Mouse (Mus musculus): Measurements from ENCODE around the gene Recql.

- TF ChIP-seq POLR2A (IDR thresholded peaks at IDR 0.05; ENCODE audit: low read depth, low read length) (no peak), CTCF (IDR thresholded peaks at IDR 0.05; ENCODE audit: borderline replicate concordance, insufficient read depth, low read length) (no peak)
Observed at GRCm38 (mm10) chr6:142412906-142413491, 26.1 kb upstream of the Recql start, which contains the start of gene Spx.

Data from embryonic fibroblast, embryonic 13.5 days (primary cell).